Mouse (Mus musculus) MEL (cell line): ENCODE measurements around the gene Tbx21.
A peak's percentile ranks its signal among the peaks of the same experiment; 100 is the strongest.

Experiments used
- CTCF ChIP-seq, 3 experiments: IDR thresholded peaks in 2 of 3; conservative IDR thresholded peaks in 1 of 3; 2 replicates each; pipeline ENCODE4 v1.5.1; 2011 to 2012; ENCODE audit warnings: low read length in 3 of 3, low read depth in 2 of 3, mild to moderate bottlenecking in 2 of 3, improper control_type of control experiment in 1 of 3, inconsistent platforms in 1 of 3, mixed read lengths in 1 of 3, moderate library complexity in 1 of 3; ENCODE audit not compliant: control insufficient read depth in 1 of 3, insufficient read depth in 1 of 3, poor library complexity in 1 of 3, severe bottlenecking in 1 of 3
- ELF1 ChIP-seq: IDR thresholded peaks from 2 replicates; pipeline ENCODE4 v1.6.1; 2014; ENCODE audit warnings: low read depth, mild to moderate bottlenecking, inconsistent platforms, low read length, improper control_type of control experiment, moderate library complexity
- ETS1 ChIP-seq: IDR thresholded peaks from 2 replicates; pipeline ENCODE4 v1.6.1; 2012; ENCODE audit warnings: low read depth, mild to moderate bottlenecking, inconsistent platforms, low read length, improper control_type of control experiment, moderate library complexity
- GATA1 ChIP-seq: IDR thresholded peaks from 2 replicates; pipeline ENCODE4 v1.6.1; 2011; ENCODE audit warnings: low read depth, low read length, improper control_type of control experiment
- MAX ChIP-seq: IDR thresholded peaks from 2 replicates; pipeline ENCODE4 v1.6.1; 2011; ENCODE audit warnings: low read length, improper control_type of control experiment
- MYB ChIP-seq: IDR thresholded peaks from 2 replicates; pipeline ENCODE4 v1.6.1; 2011; ENCODE audit warnings: mild to moderate bottlenecking, low read depth, low read length, improper control_type of control experiment
- NRF1 ChIP-seq: IDR thresholded peaks from 2 replicates; pipeline ENCODE4 v1.6.1; 2014; ENCODE audit warnings: low read depth, mild to moderate bottlenecking, inconsistent platforms, low read length, improper control_type of control experiment, moderate library complexity; ENCODE audit not compliant: poor library complexity, insufficient read depth, severe bottlenecking
- POLR2A ChIP-seq, 2 experiments: IDR thresholded peaks; 2 replicates each; pipeline ENCODE4 v1.6.1; 2011 to 2012; ENCODE audit warnings: low read length in 2 of 2, mild to moderate bottlenecking in 2 of 2, control low read depth in 1 of 2, improper control_type of control experiment in 1 of 2, low read depth in 1 of 2, moderate library complexity in 1 of 2; ENCODE audit not compliant: control insufficient read depth in 1 of 2, insufficient read depth in 1 of 2, poor library complexity in 1 of 2
- SIN3A ChIP-seq: IDR thresholded peaks from 2 replicates; pipeline ENCODE4 v1.6.1; 2012; ENCODE audit warnings: low read length, improper control_type of control experiment, inconsistent platforms
- TCF12 ChIP-seq: IDR thresholded peaks from 2 replicates; pipeline ENCODE4 v1.6.1; 2014; ENCODE audit warnings: low read depth, mild to moderate bottlenecking, inconsistent platforms, low read length, improper control_type of control experiment, moderate library complexity
- ZC3H11A ChIP-seq: IDR thresholded peaks from 2 replicates; pipeline ENCODE4 v1.6.1; 2012; ENCODE audit warnings: low read depth, mild to moderate bottlenecking, inconsistent platforms, low read length, improper control_type of control experiment

- no peak for TF ChIP-seq ELF1
- no peak for TF ChIP-seq ZC3H11A
- no peak for TF ChIP-seq MYB
- TF ChIP-seq ETS1 = no peak
- TF ChIP-seq GATA1 = no peak
- TF ChIP-seq NRF1 = no peak
- TF ChIP-seq CTCF (IDR thresholded peaks at IDR 0.05 in 2 of 3, conservative IDR thresholded peaks at IDR 0.05 in 1 of 3; ENCODE audit: control insufficient read depth in 1 of 3, insufficient read depth in 1 of 3, low read depth in 2 of 3, low read length in 3 of 3, poor library complexity in 1 of 3, severe bottlenecking in 1 of 3) = no peak
- no peak for TF ChIP-seq SIN3A
- peak in 1 of 2 experiments; percentile 24; a peak in 2 of 4 replicates for TF ChIP-seq POLR2A (IDR thresholded peaks at IDR 0.05; ENCODE audit: control insufficient read depth in 1 of 2, insufficient read depth in 1 of 2, low read depth in 1 of 2, low read length in 2 of 2, poor library complexity in 1 of 2)
- TF ChIP-seq MAX = no peak
- TF ChIP-seq TCF12 = no peak
Measured at GRCm38 (mm10) chr11:97151343-97151801, 36.2 kb upstream of the Tbx21 start, which contains the start of gene Tbkbp1.
